Mouse (Mus musculus): ENCODE results near the gene Mtmr12.

DNA sequence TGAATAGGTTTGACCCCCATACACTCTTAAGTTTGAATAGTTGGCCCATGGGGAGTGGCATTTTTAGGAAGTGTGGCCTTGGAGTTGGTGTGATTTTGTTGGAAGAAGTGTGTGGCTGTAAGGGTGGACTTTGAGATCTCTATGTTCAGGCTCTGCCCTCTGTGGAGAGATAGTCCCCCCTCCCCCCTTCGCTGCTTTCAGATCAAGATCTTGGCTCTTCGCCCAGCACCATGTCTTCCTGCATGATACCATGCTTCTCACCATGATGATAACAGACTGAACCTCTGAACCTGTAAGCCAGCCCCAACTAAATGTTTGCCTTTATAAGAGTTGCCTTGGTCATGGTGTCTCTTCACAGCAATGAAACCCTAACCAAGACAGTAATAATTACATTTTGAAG lies 86.9 kb downstream of the Mtmr12 start:
- TF ChIP-seq POLR2A (IDR thresholded peaks at IDR 0.05; ENCODE audit: extremely low read depth, insufficient read depth, low read length) (no peak), CTCF (IDR thresholded peaks at IDR 0.05; ENCODE audit: low read depth, low read length) (no peak)

Measured in liver, adult 2 months (tissue).